Mouse (Mus musculus): Measurements from ENCODE around the gene Dcaf17. TPM values are rescaled to one million over a fixed set of nuclear protein-coding genes. Genes with fewer than 3 reads are reported as not detected.

Dcaf17 gene
- total and polyA plus RNA-seq, 3 experiments: 15.6 to 28.1 (median 22.7) TPM

DNA sequence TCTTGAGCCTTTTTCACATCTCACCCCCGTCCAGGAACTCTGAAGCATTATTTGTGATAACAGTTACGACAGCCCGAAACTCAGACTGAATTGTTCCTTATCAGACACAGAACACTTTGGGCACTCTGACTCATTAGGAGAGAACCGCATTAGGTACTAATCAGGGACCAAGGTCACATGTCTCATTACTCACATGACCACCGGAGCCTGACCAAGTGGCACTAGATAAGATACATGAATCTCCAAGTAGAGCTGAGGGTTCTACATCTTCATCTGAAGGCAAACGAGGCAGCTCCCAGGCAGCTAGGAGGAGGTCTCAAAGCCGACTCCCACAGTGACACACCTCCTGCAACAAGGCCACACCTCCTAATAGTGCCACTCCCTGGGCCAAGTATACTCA, 41.0 kb downstream of the Dcaf17 start (continued):
- no peak for TF ChIP-seq EP300 (IDR thresholded peaks at IDR 0.05; ENCODE audit: low read length)
- TF ChIP-seq ZNF384 (IDR thresholded peaks at IDR 0.05; ENCODE audit: low read depth, low read length): no peak

- DNase-seq (ENCODE audit: extremely low read depth): peak; percentile 21
- TF ChIP-seq ZC3H11A (IDR thresholded peaks at IDR 0.05; ENCODE audit: low read depth, low read length): no peak
- TF ChIP-seq ZMIZ1 (IDR thresholded peaks at IDR 0.05; ENCODE audit: low read depth, low read length): no peak
- no peak for TF ChIP-seq ELF1 (IDR thresholded peaks at IDR 0.05; ENCODE audit: low read depth, low read length)
- no peak for TF ChIP-seq MEF2A (IDR thresholded peaks at IDR 0.05; ENCODE audit: borderline replicate concordance, low read depth, low read length)
- no peak for TF ChIP-seq ETS1 (conservative IDR thresholded peaks at IDR 0.05; ENCODE audit: low read depth, low read length)
- TF ChIP-seq USF1 (IDR thresholded peaks at IDR 0.05; ENCODE audit: low read depth, low read length): no peak
- TF ChIP-seq POLR2A (IDR thresholded peaks at IDR 0.05; ENCODE audit: low read depth, low read length): no peak
- H3K36me3 ChIP-seq (replicated peaks in 1 of 2; ENCODE audit: control insufficient read depth in 1 of 2, insufficient read depth in 1 of 2, low read length in 1 of 2): peaks cover 11 to 25% of the 10 kb centered on the region in 2 experiments
- H3K4me3 ChIP-seq (replicated peaks in 1 of 3; ENCODE audit: low read depth in 2 of 3, low read length in 2 of 3, poor library complexity in 1 of 3): no peak overlapping the region
- no peak overlapping the region for H3K27ac ChIP-seq (ENCODE audit: insufficient read depth, low read depth)
- H3K79me2 ChIP-seq (replicated peaks; ENCODE audit: control insufficient read depth, extremely low read depth, insufficient read depth, poor library complexity, severe bottlenecking): no peaks in the 10 kb centered on the region
- no peaks in the 10 kb centered on the region for H3K9me3 ChIP-seq (replicated peaks; ENCODE audit: low read length)
- in situ Hi-C loops (cut with MboI; ENCODE audit: low pct_ligation_motif_present, low pct_unique_long_range_greater_than_20kb, low sequenced_read_pairs) (no loop called here), dilution Hi-C loops (cut with MboI; ENCODE audit: extremely low pct_ligation_motif_present, extremely low pct_unique_long_range_greater_than_20kb, low sequenced_read_pairs) (no loop called here)
- no peak overlapping the region for H3K9ac ChIP-seq (ENCODE audit: insufficient read depth, low read depth)
- H3K4me2 ChIP-seq (ENCODE audit: insufficient read depth, low read depth, poor library complexity, severe bottlenecking): no peak overlapping the region
- peaks cover 17 to 40% of the 10 kb centered on the region in 2 experiments for H3K4me1 ChIP-seq (ENCODE audit: control insufficient read depth in 1 of 2, insufficient read depth in 2 of 2)
- no peaks in the 10 kb centered on the region for H3K27me3 ChIP-seq (replicated peaks)
Measured at GRCm38 (mm10) chr2:71102621-71103291, 47.6 kb downstream of the Dcaf17 start.

GRCm38 (mm10) chr2:71103292-71103680, 48.2 kb downstream of the Dcaf17 start:
- no peak for TF ChIP-seq ZMIZ1 (IDR thresholded peaks at IDR 0.05; ENCODE audit: low read depth, low read length)
- TF ChIP-seq MAFK (IDR thresholded peaks at IDR 0.05; ENCODE audit: insufficient replicate concordance, low read length): no peak
- no peak for TF ChIP-seq NRF1 (IDR thresholded peaks at IDR 0.05; ENCODE audit: low read depth, low read length)
- TF ChIP-seq MYC (IDR thresholded peaks at IDR 0.05; ENCODE audit: low read depth, low read length): peak; percentile 67; the same call in 1 of the 2 replicates
- TF ChIP-seq HCFC1 (IDR thresholded peaks at IDR 0.05; ENCODE audit: low read depth, low read length): no peak
- TF ChIP-seq EP300 (IDR thresholded peaks at IDR 0.05; ENCODE audit: low read length): peak; percentile 91
- TF ChIP-seq CTCF (conservative IDR thresholded peaks at IDR 0.05 in 1 of 2, IDR thresholded peaks at IDR 0.05 in 1 of 2; ENCODE audit: low read depth in 2 of 2, low read length in 2 of 2): no peak
- 0 out of 2 replicates have a peak, but pooled peaks have one; percentile 6 for TF ChIP-seq ETS1 (conservative IDR thresholded peaks at IDR 0.05; ENCODE audit: low read depth, low read length)
- TF ChIP-seq JUND (conservative IDR thresholded peaks at IDR 0.05; ENCODE audit: low read depth, low read length): no peak
- no peak for TF ChIP-seq SMC3 (IDR thresholded peaks at IDR 0.05; ENCODE audit: low read depth, low read length)
- TF ChIP-seq ZKSCAN1 (IDR thresholded peaks at IDR 0.05; ENCODE audit: borderline replicate concordance, low read depth, low read length): peak; percentile 61; the same call in 1 of the 2 replicates
- no peak for TF ChIP-seq UBTF (IDR thresholded peaks at IDR 0.05; ENCODE audit: low read depth, low read length)
- TF ChIP-seq E2F4 (IDR thresholded peaks at IDR 0.05; ENCODE audit: insufficient replicate concordance, low read depth, low read length): no peak
- TF ChIP-seq IRF4 (IDR thresholded peaks at IDR 0.05; ENCODE audit: low read depth, low read length): peak; percentile 92
- TF ChIP-seq PAX5 (IDR thresholded peaks at IDR 0.05; ENCODE audit: low read length): no peak
- no peak for TF ChIP-seq USF1 (IDR thresholded peaks at IDR 0.05; ENCODE audit: low read depth, low read length)
- TF ChIP-seq POLR2AphosphoS2 (IDR thresholded peaks at IDR 0.05; ENCODE audit: low read depth, low read length): no peak
- TF ChIP-seq ELF1 (IDR thresholded peaks at IDR 0.05; ENCODE audit: low read depth, low read length): peak; percentile 39; the same call in 1 of the 2 replicates
- peak; percentile 11; the same call in 1 of the 2 replicates for TF ChIP-seq MEF2A (IDR thresholded peaks at IDR 0.05; ENCODE audit: borderline replicate concordance, low read depth, low read length)
- peak; percentile 50; the same call in 1 of the 2 replicates for TF ChIP-seq TCF12 (IDR thresholded peaks at IDR 0.05; ENCODE audit: low read depth, low read length)
- Histone ChIP-seq H3K4me2 (ENCODE audit: insufficient read depth, low read depth, poor library complexity, severe bottlenecking) (no peak overlapping the region), H3K4me1 (ENCODE audit: control insufficient read depth in 1 of 2, insufficient read depth in 2 of 2) (peaks cover 17 to 40% of the 10 kb centered on the region in 2 experiments), H3K27me3 (replicated peaks) (no peaks in the 10 kb centered on the region), H3K79me2 (replicated peaks; ENCODE audit: control insufficient read depth, extremely low read depth, insufficient read depth, poor library complexity, severe bottlenecking) (no peaks in the 10 kb centered on the region), H3K9me3 (replicated peaks; ENCODE audit: low read length) (no peaks in the 10 kb centered on the region), H3K4me3 (replicated peaks in 1 of 3; ENCODE audit: low read depth in 2 of 3, low read length in 2 of 3, poor library complexity in 1 of 3) (no peak overlapping the region), H3K27ac (ENCODE audit: insufficient read depth, low read depth) (no peak overlapping the region), H3K36me3 (replicated peaks in 1 of 2; ENCODE audit: control insufficient read depth in 1 of 2, insufficient read depth in 1 of 2, low read length in 1 of 2) (peaks cover 11 to 25% of the 10 kb centered on the region in 2 experiments), H3K9ac (ENCODE audit: insufficient read depth, low read depth) (no peak overlapping the region)
- DNase-seq (ENCODE audit: extremely low read depth): peak; percentile 76
- in situ Hi-C loops (cut with MboI; ENCODE audit: low pct_ligation_motif_present, low pct_unique_long_range_greater_than_20kb, low sequenced_read_pairs): no loop called here
- dilution Hi-C loops (cut with MboI; ENCODE audit: extremely low pct_ligation_motif_present, extremely low pct_unique_long_range_greater_than_20kb, low sequenced_read_pairs): no loop called here
